Mouse (Mus musculus) midbrain, embryonic 10.5 days (tissue): ENCODE measurements at regions not wholly inside any gene's neighbourhood (a gene's known extent, or its start where the extent isn't known, plus 50 kb on each side); places are given as distances from the start of the nearest gene placed in this dataset.

Experiments used
- DNase-seq: peaks from one replicate; pipeline ENCODE4 v3.0.0-alpha.2; 2017; ENCODE audit warnings: low spot score
- H3K27ac ChIP-seq: fragments of 300-500 bp; sonication (generic); replicated peaks from 2 replicates; pipeline ENCODE4 v1.5.1; 2016; ENCODE audit warnings: mild to moderate bottlenecking
- H3K27me3 ChIP-seq: fragments of 300-500 bp; sonication (generic); 2 replicates; pipeline ENCODE4 v1.6.1; 2016; ENCODE audit warnings: low read depth, mild to moderate bottlenecking; ENCODE audit not compliant: poor library complexity, severe bottlenecking
- H3K36me3 ChIP-seq: fragments of 300-500 bp; sonication (generic); 2 replicates; pipeline ENCODE4 v1.6.1; 2016; ENCODE audit warnings: mild to moderate bottlenecking, moderate library complexity
- H3K4me1 ChIP-seq: fragments of 300-500 bp; sonication (generic); 2 replicates; pipeline ENCODE4 v1.6.1; 2016
- H3K4me3 ChIP-seq: fragments of 300-500 bp; sonication (generic); 2 replicates; pipeline ENCODE4 v1.5.1; 2016; ENCODE audit warnings: mild to moderate bottlenecking, moderate library complexity
- H3K9me3 ChIP-seq: fragments of 300-500 bp; sonication (generic); replicated peaks from 2 replicates; pipeline ENCODE4 v1.6.1; 2016; ENCODE audit warnings: mild to moderate bottlenecking
- WGBS: fragments of 180-500 bp; shearing (Covaris S2); methylation state at CpG from one replicate; pipeline ENCODE4 v1.1.7; 2016; 5-methylcytosine and 5-hydroxymethylcytosine counted together

DNA sequence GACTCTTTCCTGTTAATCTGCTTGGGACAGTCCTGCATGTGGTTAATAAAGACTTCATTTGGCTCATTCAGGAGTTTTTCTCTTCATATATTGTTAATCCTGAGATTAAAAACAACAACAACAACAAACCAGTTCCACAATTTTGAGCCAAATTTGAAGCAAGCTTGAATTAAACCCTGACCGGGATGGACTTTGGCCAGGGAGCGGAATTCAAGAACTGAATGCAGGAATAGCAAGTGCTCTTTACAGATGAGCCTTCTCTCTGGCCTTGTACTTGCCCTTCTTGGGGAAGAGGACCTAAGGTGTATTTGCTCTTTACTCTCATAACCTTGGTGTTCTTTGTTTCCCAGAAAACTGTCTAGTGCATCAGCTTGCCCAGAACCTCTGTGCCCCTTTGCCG, 161.6 kb downstream of the 9530068E07Rik start:
- no peaks in the 10 kb centered on the region for H3K27me3 ChIP-seq
- H3K9me3 ChIP-seq = no peaks in the 10 kb centered on the region
- no peak overlapping the region for H3K27ac ChIP-seq
- no peak for DNase-seq
- H3K4me1 ChIP-seq = peaks cover 10% of the 10 kb centered on the region; the same call in 1 of the 2 replicates
- no peak overlapping the region for H3K4me3 ChIP-seq
- H3K36me3 ChIP-seq = no peaks in the 10 kb centered on the region
- 86% methylated on average over 3 of the region's 3 CpGs for WGBS

DNA sequence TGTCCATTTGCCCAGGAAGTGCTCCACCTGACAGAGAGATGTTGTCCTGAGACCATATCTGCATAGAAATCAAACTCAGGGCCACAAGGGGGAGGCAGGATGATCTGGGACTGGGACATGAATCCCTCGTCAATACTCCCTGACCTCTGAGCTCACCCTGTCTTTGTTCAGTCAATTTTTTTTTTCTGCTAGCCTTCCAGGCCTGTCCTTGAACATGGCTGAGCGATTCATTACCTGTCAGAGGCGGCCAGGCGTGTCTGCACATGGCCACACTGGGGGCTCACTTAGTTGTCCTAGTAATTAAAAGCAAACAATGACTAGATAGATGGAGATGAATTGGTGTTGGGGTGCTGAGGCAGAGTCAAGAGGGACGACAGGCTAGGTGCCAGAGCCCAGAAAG, 162.6 kb downstream of the 9530068E07Rik start:
- Histone ChIP-seq H3K27me3 (no peaks in the 10 kb centered on the region), H3K4me1 (peaks cover 10% of the 10 kb centered on the region; the same call in 1 of the 2 replicates), H3K27ac (no peak overlapping the region), H3K9me3 (no peaks in the 10 kb centered on the region), H3K4me3 (no peak overlapping the region), H3K36me3 (no peaks in the 10 kb centered on the region)
- WGBS = 68% methylated on average over 5 of the region's 5 CpGs
- DNase-seq = no peak

DNA sequence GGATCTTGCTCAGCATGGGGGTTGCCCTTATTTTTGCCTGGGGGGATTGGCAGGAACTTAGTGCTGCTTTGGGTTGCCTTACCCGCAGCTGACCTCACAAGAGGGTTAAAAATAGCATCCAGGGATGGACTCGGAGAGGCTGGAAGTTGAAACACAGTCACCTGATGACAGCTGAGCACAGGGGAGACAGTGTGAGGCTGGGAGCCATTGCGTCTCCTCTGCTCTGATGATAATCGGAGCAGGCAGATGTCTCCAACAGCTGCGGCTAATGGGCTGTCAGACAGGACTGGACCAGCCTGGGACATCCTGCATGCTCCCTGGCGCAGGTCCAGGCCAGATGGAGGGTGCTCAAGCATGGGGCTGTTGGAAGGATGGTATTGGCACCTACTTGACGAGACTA, 165.1 kb downstream of the 9530068E07Rik start:
- DNase-seq = no peak
- Histone ChIP-seq H3K27me3 (no peaks in the 10 kb centered on the region), H3K4me3 (no peak overlapping the region), H3K36me3 (no peaks in the 10 kb centered on the region), H3K4me1 (peaks cover 24% of the 10 kb centered on the region), H3K27ac (no peak overlapping the region), H3K9me3 (no peaks in the 10 kb centered on the region)
- 80% methylated on average over 7 of the region's 7 CpGs for WGBS

- Histone ChIP-seq H3K4me1 (peaks cover 35% of the 10 kb centered on the region), H3K4me3 (no peak overlapping the region), H3K36me3 (no peaks in the 10 kb centered on the region), H3K9me3 (no peaks in the 10 kb centered on the region), H3K27me3 (peaks cover 5% of the 10 kb centered on the region; the same call in 1 of the 2 replicates), H3K27ac (peak overlapping the region; percentile 33; the same call in 1 of the 2 replicates)
- no peak for DNase-seq
- WGBS = 24% methylated on average over 1 of the region's 1 CpGs
Observed at GRCm38 (mm10) chr11:52565457-52565856, 169.2 kb downstream of the 9530068E07Rik start.

DNA sequence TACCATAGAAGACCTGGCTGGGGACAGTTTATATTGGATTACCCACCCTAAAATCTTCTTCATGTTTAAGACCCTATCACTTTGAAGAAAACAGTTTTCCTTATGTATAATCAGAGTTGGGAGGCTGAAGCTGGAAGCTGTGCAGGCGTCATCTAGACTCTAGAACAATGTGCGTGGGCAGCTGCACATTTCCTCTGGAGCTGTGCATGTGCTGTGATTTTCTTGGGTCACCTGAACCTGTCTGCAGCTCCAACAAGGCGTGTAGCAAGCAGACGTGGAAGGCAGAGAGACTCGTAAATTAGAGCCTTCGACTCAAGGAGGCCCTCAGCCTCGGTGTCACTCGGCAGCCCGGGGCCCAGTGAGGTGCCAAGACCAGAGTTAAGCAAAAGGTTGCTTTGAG, 169.8 kb downstream of the 9530068E07Rik start:
- H3K36me3 ChIP-seq = no peaks in the 10 kb centered on the region
- no peak overlapping the region for H3K4me3 ChIP-seq
- 88% methylated on average over 9 of the region's 9 CpGs for WGBS
- peak overlapping the region; percentile 33; the same call in 1 of the 2 replicates for H3K27ac ChIP-seq
- peaks cover 39% of the 10 kb centered on the region for H3K4me1 ChIP-seq
- H3K9me3 ChIP-seq = no peaks in the 10 kb centered on the region
- peaks cover 5% of the 10 kb centered on the region; the same call in 1 of the 2 replicates for H3K27me3 ChIP-seq
- DNase-seq = no peak

DNA sequence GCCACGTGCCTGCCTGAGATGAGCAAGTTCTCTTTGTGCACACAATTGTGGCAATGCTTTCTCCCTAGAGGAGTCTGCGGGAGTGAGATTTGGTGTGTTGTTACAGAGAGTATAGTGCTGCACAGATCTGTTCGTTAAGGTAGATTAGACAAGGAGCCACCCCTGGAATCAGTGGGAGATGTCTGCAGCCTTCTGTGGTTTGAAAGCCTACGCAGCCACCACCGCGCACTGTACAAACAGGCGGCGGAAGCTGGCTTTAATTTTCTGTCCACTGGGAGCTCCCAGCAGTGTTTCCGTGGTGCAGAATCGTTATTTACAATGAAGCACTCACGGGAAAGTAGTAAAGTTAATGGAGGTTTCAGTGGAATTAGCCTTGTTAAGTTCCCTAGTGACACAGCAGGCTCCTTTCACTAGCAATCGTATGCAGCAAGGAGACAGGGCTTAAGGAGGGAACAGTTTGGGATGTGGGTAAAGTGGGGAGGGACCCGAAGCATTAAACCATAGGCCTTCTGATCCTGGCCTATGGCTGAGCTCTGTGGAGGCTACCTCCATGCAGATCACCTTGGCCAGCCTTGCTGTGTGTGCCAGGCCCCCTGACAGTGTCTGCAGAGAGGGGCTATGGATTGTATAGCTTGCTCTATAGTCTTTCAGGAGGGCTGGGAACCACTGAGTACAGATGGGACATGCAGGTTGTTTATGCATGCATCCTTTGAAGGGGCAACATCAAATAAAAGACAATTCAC, 171.9 kb downstream of the 9530068E07Rik start:
- H3K36me3 ChIP-seq = no peaks in the 10 kb centered on the region
- H3K9me3 ChIP-seq = no peaks in the 10 kb centered on the region
- peaks cover 5% of the 10 kb centered on the region; the same call in 1 of the 2 replicates for H3K27me3 ChIP-seq
- H3K4me1 ChIP-seq = peaks cover 42% of the 10 kb centered on the region
- H3K27ac ChIP-seq = no peak overlapping the region
- 69% methylated on average over 13 of the region's 13 CpGs for WGBS
- no peak overlapping the region for H3K4me3 ChIP-seq
- no peak for DNase-seq

DNA sequence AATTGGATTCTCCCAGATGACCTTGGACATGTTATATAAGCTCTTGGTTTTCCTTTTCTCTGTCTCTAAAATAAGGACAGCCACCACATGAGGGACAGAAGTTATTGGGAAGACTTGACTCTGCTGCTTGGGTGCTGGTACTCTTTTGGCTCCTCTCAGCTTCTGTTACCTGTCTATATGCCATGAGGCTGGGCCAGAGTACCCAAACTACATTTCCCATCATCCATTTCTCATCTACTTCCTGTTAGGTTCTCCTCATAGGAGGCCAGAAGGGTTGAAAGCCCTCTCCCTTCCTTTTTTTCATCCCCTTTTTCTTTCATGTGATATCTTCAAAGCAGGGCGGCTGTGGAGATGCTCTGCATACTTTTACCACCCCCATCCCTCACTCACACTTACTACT, 172.6 kb downstream of the 9530068E07Rik start:
- Histone ChIP-seq H3K27me3 (peaks cover 5% of the 10 kb centered on the region; the same call in 1 of the 2 replicates), H3K36me3 (no peaks in the 10 kb centered on the region), H3K27ac (no peak overlapping the region), H3K4me3 (no peak overlapping the region), H3K4me1 (peaks cover 42% of the 10 kb centered on the region), H3K9me3 (no peaks in the 10 kb centered on the region)
- no peak for DNase-seq
- 67% methylated on average over 1 of the region's 1 CpGs for WGBS

DNA sequence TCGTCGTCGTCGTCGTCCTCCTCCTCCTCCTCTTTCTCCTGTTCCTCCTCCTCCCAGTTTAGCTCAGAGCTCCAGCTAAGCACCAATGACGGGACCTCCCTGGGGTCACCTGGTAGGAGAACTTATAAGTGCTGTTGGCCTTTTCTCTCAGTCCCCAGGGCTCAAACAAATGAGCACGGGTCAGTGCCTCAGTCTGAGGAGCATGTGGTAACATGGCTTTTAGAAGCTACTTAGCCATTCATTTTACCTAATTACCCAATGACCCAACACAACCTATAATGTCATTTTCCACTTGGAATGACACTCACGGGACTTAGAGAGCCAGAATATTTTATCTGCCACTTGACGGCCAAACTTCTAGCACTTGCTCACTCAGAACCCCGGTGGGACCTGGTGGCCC, 173.5 kb downstream of the 9530068E07Rik start:
- WGBS = 78% methylated on average over 10 of the region's 10 CpGs
- Histone ChIP-seq H3K4me1 (peaks cover 42% of the 10 kb centered on the region), H3K27me3 (peaks cover 5% of the 10 kb centered on the region; the same call in 1 of the 2 replicates)

DNA sequence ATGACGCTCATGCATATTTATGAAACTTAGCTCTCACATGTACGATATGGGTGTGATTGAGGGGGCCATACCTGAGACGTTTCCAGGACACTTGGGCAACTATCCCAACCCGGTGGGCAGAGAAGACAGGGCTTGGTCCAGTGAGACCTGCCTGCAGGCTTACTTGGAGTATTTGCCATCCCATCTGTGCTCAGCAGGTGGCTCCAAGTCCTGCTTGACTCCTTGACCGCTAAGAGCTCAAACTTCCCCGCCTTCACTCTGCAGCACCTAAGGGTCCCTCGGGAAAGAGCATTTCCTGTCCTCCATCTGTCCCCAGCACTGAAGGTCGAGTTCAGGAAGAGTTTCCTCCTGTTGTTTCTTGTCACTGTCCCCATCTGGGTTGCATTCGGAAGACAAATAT, 182.2 kb downstream of the 9530068E07Rik start:
- Histone ChIP-seq H3K4me3 (no peak overlapping the region), H3K27me3 (no peaks in the 10 kb centered on the region), H3K4me1 (peaks cover 13% of the 10 kb centered on the region), H3K27ac (no peak overlapping the region), H3K9me3 (no peaks in the 10 kb centered on the region), H3K36me3 (no peaks in the 10 kb centered on the region)
- WGBS = 57% methylated on average over 9 of the region's 9 CpGs
- no peak for DNase-seq

More for the DNA sequence above, 173.5 kb downstream of the 9530068E07Rik start:
- Histone ChIP-seq H3K4me3 (no peak overlapping the region), H3K27ac (no peak overlapping the region), H3K36me3 (no peaks in the 10 kb centered on the region), H3K9me3 (no peaks in the 10 kb centered on the region)
- DNase-seq = no peak

DNA sequence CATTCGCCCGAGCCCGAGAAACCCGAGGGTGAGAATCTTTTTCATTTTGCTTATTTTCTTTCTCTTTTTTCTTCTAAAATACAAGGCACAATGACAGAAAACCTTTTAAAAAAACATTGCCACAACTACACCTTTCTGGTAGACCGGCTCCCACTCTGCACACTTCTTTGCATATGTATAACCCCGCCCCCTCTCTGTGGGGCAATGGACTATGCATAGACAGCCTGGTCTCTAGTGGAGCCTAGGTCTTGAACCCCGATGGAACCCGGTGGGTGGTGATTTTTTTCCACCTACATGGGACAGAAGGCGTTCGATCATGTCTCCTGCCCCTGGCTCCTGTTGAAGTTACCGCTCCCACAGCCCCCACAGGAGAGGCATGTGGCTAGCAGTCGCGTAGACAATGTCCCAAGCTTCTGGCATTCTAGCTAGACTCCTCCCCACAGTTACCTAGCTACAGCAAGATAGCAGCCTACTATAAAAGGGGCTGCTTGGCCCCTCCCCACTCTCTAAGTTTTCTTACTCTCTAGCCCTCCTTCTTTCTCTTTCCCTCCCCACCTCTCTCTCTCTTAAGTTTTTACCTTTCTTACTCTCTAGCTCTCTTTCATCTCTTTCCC, 183.6 kb downstream of the 9530068E07Rik start:
- H3K36me3 ChIP-seq = no peaks in the 10 kb centered on the region
- no peaks in the 10 kb centered on the region for H3K9me3 ChIP-seq
- 81% methylated on average over 13 of the region's 13 CpGs for WGBS
- no peaks in the 10 kb centered on the region for H3K27me3 ChIP-seq
- H3K4me1 ChIP-seq = peaks cover 13% of the 10 kb centered on the region
- no peak for DNase-seq
- no peak overlapping the region for H3K4me3 ChIP-seq
- H3K27ac ChIP-seq = no peak overlapping the region

DNA sequence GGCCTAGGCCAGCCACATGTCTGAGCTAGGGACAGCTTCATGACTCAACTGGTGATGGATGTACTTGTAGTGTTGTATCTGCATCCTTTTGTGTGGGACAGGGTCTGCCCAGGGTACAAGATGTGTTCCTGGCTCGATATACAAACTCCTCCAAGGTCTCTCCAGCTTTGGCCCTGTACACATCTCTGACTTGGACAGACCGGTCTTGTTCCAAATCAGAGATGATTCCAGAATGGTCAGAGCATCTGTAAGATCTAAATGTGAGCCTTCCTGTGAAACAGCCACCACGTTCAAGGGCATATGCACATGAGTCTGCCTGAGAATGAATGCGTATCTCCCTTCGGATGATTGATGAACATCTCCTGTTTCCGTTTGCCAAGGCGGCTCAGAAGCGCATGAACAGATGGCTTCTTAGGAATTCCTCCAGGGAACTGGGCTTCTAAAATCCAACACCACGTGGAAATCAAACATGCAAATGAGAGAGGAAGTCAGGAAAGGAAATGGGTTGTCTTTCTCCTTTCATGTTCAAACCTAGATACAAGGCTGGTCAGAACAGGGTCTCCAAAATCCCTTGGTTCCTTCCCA, 172.7 kb upstream of the Fstl4 start:
- no peak overlapping the region for H3K27ac ChIP-seq
- no peaks in the 10 kb centered on the region for H3K4me1 ChIP-seq
- no peaks in the 10 kb centered on the region; the same call in 1 of the 2 replicates for H3K9me3 ChIP-seq
- DNase-seq = no peak
- WGBS = 86% methylated on average over 9 of the region's 9 CpGs
- H3K4me3 ChIP-seq = no peak overlapping the region
- no peaks in the 10 kb centered on the region for H3K36me3 ChIP-seq
- H3K27me3 ChIP-seq = no peaks in the 10 kb centered on the region

DNA sequence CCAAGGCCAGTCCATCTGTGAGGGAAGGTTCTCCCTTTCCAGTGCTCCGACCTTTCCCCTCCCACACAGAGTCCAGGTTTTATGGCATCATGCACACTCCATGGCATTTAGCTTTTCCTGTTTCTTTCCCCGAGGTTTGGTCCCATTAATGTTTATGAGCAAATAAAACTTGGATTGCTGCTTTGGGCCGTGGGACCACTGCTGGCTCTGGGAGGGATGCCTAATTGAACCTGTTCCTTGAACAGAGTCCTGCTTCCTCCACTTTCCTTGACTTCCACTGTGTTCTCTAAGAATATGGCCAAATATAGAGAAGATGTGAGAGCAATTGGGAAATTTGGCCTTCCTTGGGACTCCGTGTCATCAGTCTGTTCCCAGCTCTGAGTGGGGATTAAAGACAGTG, 170.3 kb upstream of the Fstl4 start:
- WGBS = 93% methylated on average over 4 of the region's 4 CpGs
- H3K4me3 ChIP-seq = no peak overlapping the region
- H3K9me3 ChIP-seq = peaks cover 5% of the 10 kb centered on the region
- H3K4me1 ChIP-seq = no peaks in the 10 kb centered on the region
- no peaks in the 10 kb centered on the region for H3K27me3 ChIP-seq
- no peaks in the 10 kb centered on the region for H3K36me3 ChIP-seq
- no peak overlapping the region for H3K27ac ChIP-seq
- no peak for DNase-seq

DNA sequence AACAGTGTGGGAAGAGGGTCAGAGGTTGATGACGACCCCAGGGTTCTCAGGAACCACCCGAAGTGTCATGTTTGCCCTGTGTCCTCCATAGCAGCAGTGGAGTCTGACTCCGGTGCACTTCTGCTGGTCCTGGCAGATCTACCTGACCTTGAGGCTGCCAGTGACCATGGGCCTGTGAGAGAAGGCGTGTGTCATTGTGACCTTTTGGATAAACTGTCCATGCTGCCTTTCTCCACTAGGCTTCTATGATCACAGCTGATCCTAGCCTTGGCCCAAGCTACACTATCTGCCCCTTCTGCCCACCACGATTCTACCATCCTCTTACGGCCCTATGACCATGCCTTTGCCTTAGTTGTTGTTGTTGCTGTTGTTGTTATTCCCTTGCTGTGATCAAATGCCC, 163.2 kb upstream of the Fstl4 start:
- no peaks in the 10 kb centered on the region for H3K36me3 ChIP-seq
- H3K4me3 ChIP-seq = no peak overlapping the region
- DNase-seq = no peak
- H3K4me1 ChIP-seq = 0 out of 2 replicates have a peak, but pooled peaks cover 3% of the 10 kb centered on the region
- WGBS = 85% methylated on average over 6 of the region's 6 CpGs
- peaks cover 5% of the 10 kb centered on the region for H3K9me3 ChIP-seq
- H3K27me3 ChIP-seq = no peaks in the 10 kb centered on the region
- no peak overlapping the region for H3K27ac ChIP-seq
